ENCODE assay signal across 8 mouse cellular contexts in the genomic region with DNA sequence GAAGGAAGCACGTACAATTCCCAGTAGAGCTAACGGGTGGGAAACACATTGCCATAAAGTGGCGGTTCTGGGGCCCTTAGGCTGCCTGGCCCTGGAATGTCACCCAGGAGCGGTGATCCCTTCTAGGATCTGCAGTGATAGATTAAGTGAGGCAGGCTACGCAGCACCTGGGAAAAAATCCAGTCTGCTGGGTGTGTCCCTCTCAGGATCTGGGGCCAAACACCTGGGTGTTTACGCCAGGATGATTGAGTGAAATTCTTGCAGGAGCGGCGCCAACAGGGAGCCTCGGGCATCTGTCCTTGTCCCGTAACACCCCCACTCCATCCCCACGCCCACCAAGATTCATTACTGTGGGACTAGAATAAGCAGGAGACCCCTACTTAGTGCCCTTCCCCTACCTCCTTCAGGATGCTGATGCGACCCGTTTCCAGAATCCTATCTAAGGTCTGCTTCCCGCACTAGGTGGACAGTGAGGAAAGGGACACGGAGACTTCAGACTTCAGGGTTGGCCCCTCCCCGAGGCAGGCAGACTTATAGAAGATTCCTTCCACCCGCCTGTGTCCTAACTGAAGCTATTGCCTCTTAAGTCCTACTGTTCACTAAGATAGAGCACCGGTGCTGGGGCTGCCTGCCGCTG. TPM values are rescaled to one million over a fixed set of nuclear protein-coding genes. Genes with fewer than 3 reads are reported as not detected.
DNase-seq lines count a peak whose midpoint lies in the region; ATAC-seq and TF ChIP-seq lines count a peak whose summit lies in the region.

No protein-coding gene starts in this region.

- ATAC-seq in kidney, postnatal 0 days (replicated peaks; ENCODE audit: low FRiP score, low read depth), result no peak
- ATAC-seq in forebrain, embryonic 11.5 days (replicated peaks; ENCODE audit: low FRiP score), result no peak
- ATAC-seq in limb, embryonic 11.5 days (ENCODE audit: insufficient number of reproducible peaks, low FRiP score, low TSS enrichment, low read depth), result no peak
- ATAC-seq in neural tube, embryonic 15.5 days (ENCODE audit: low FRiP score), result 0 out of 2 replicates have a peak, but pooled peaks have one; percentile 5

- TF ChIP-seq CTCF in kidney, postnatal 0 days (IDR thresholded peaks at IDR 0.05; ENCODE audit: low read depth), result no peak

- WGBS in kidney, postnatal 0 days, result 15% methylated on average over 19 of the region's 19 CpGs
- 4% methylated on average over 19 of the region's 19 CpGs for WGBS in forebrain, embryonic 11.5 days
- 3% methylated on average over 19 of the region's 19 CpGs for WGBS in limb, embryonic 11.5 days
- 6% methylated on average over 19 of the region's 19 CpGs for WGBS in neural tube, embryonic 15.5 days

- H3K9ac ChIP-seq in kidney, postnatal 0 days (ENCODE audit: low read depth, low read length), result no peak overlapping the region
- peak overlapping the region; percentile 48 for H3K9ac ChIP-seq in forebrain, embryonic 11.5 days (ENCODE audit: low read length)
- H3K9ac ChIP-seq in limb, embryonic 11.5 days (ENCODE audit: low read length), result no peak overlapping the region
- H3K9ac ChIP-seq in neural tube, embryonic 15.5 days (replicated peaks), result peak overlapping the region; percentile 37

- peak overlapping the region; percentile 23 for H3K4me3 ChIP-seq in kidney, postnatal 0 days (replicated peaks; ENCODE audit: low read depth, low read length)
- peak overlapping the region; percentile 24 for H3K4me3 ChIP-seq in forebrain, embryonic 11.5 days (ENCODE audit: low read depth, low read length)
- peak overlapping the region; percentile 9; the same call in 1 of the 2 replicates for H3K4me3 ChIP-seq in limb, embryonic 11.5 days (ENCODE audit: low read depth, low read length)
- H3K4me3 ChIP-seq in neural tube, embryonic 15.5 days (replicated peaks), result peak overlapping the region; percentile 34

- no peaks in the 10 kb centered on the region for H3K9me3 ChIP-seq in kidney, postnatal 0 days (replicated peaks; ENCODE audit: low read length)
- H3K9me3 ChIP-seq in forebrain, embryonic 11.5 days (ENCODE audit: control insufficient read depth, low read length), result no peaks in the 10 kb centered on the region
- H3K9me3 ChIP-seq in limb, embryonic 11.5 days (ENCODE audit: control insufficient read depth, low read length), result no peaks in the 10 kb centered on the region
- no peaks in the 10 kb centered on the region for H3K9me3 ChIP-seq in neural tube, embryonic 15.5 days (replicated peaks)

- H3K27me3 ChIP-seq in kidney, postnatal 0 days (ENCODE audit: insufficient read depth, low read length), result no peaks in the 10 kb centered on the region
- H3K27me3 ChIP-seq in forebrain, embryonic 11.5 days (ENCODE audit: control insufficient read depth, insufficient read depth, low read length), result no peaks in the 10 kb centered on the region
- no peaks in the 10 kb centered on the region for H3K27me3 ChIP-seq in limb, embryonic 11.5 days (ENCODE audit: control insufficient read depth, insufficient read depth, low read length)
- no peaks in the 10 kb centered on the region for H3K27me3 ChIP-seq in neural tube, embryonic 15.5 days (replicated peaks)

- H3K36me3 ChIP-seq in kidney, postnatal 0 days (ENCODE audit: insufficient read depth, low read length), result no peaks in the 10 kb centered on the region
- H3K36me3 ChIP-seq in forebrain, embryonic 11.5 days (ENCODE audit: control insufficient read depth, insufficient read depth, low read length), result no peaks in the 10 kb centered on the region
- H3K36me3 ChIP-seq in limb, embryonic 11.5 days (ENCODE audit: control insufficient read depth, insufficient read depth, low read length), result no peaks in the 10 kb centered on the region
- H3K36me3 ChIP-seq in neural tube, embryonic 15.5 days, result no peaks in the 10 kb centered on the region

- no peak for DNase-seq in kidney, postnatal 0 days (ENCODE audit: low spot score)
- DNase-seq in kidney, adult 9 months, result no peak
- peak; percentile 53 for DNase-seq in forebrain, embryonic 11.5 days (ENCODE audit: low spot score)
- DNase-seq in limb, embryonic 11.5 days (ENCODE audit: low spot score), result no peak
- no peak for DNase-seq in left cerebral cortex, adult 11 months (ENCODE audit: low spot score)
- no peak for DNase-seq in gastrocnemius, adult 18-20 months (ENCODE audit: low spot score)
- no peak for DNase-seq in natural killer cell, adult 2 months (ENCODE audit: low spot score in 2 of 2)

- H3K4me1 ChIP-seq in kidney, postnatal 0 days (replicated peaks; ENCODE audit: insufficient read depth, low read length), result peaks cover 31% of the 10 kb centered on the region
- H3K4me1 ChIP-seq in forebrain, embryonic 11.5 days (replicated peaks; ENCODE audit: control insufficient read depth, insufficient read depth, low read length), result peaks cover 44% of the 10 kb centered on the region
- H3K4me1 ChIP-seq in limb, embryonic 11.5 days (ENCODE audit: control insufficient read depth, insufficient read depth, low read length), result peaks cover 52% of the 10 kb centered on the region
- H3K4me1 ChIP-seq in neural tube, embryonic 15.5 days, result peaks cover 78% of the 10 kb centered on the region

- no peak overlapping the region for H3K27ac ChIP-seq in kidney, postnatal 0 days
- peak overlapping the region; percentile 95 for H3K27ac ChIP-seq in forebrain, embryonic 11.5 days (ENCODE audit: low read depth, low read length)
- H3K27ac ChIP-seq in limb, embryonic 11.5 days (replicated peaks; ENCODE audit: low read depth, low read length), result no peak overlapping the region
- H3K27ac ChIP-seq in neural tube, embryonic 15.5 days (replicated peaks), result peak overlapping the region; percentile 79

- H3K4me2 ChIP-seq in kidney, postnatal 0 days (ENCODE audit: low read length), result peak overlapping the region; percentile 54
- peak overlapping the region; percentile 63 for H3K4me2 ChIP-seq in forebrain, embryonic 11.5 days (ENCODE audit: low read depth, low read length, severe bottlenecking)
- H3K4me2 ChIP-seq in limb, embryonic 11.5 days (ENCODE audit: low read depth, severe bottlenecking), result peak overlapping the region; percentile 45
- peak overlapping the region; percentile 66 for H3K4me2 ChIP-seq in neural tube, embryonic 15.5 days

RNA-seq across cellular contexts. Expression of gene Rgma, which starts 23.6 kb away (rescaled TPM):
- polyA plus RNA-seq in kidney, postnatal 0 days (2015; fragmentation: Nextera tagmentation; extraction: Ambion mirVana), result 6.6 and 6.7 TPM in 2 replicates
- 37.0 and 40.5 TPM in 2 replicates for polyA plus RNA-seq in forebrain, embryonic 11.5 days (2014; fragmentation: Nextera tagmentation; extraction: Ambion mirVana)
- polyA plus RNA-seq in limb, embryonic 11.5 days (2014; fragmentation: Nextera tagmentation; extraction: Ambion mirVana), result 27.1 and 28.6 TPM in 2 replicates
- polyA plus RNA-seq in neural tube, embryonic 15.5 days (2015; fragmentation: Nextera tagmentation; extraction: Ambion mirVana), result 32.3 and 32.7 TPM in 2 replicates
- 10 to 100 TPM; 42.0 to 54.6 TPM for total RNA-seq in gastrocnemius, adult 18-20 months (2021)

Comparison
In these comparisons a context has a peak if more than half of its experiments do, and no peak if none do; other contexts are left out.
1. H3K27ac ChIP-seq: peak in forebrain, embryonic 11.5 days (single experiment) and neural tube, embryonic 15.5 days (single experiment); none in kidney, postnatal 0 days (single experiment) and limb, embryonic 11.5 days (single experiment).
2. H3K9ac ChIP-seq: peak in forebrain, embryonic 11.5 days (single experiment) and neural tube, embryonic 15.5 days (single experiment); none in kidney, postnatal 0 days (single experiment) and limb, embryonic 11.5 days (single experiment).
3. Peak in every context shown above with its lines, with median percentiles within 50 percentile points of each other: H3K4me2 ChIP-seq and H3K4me3 ChIP-seq.